Mouse (Mus musculus) ES-E14 (cell line): ENCODE measurements at regions not wholly inside any gene's neighbourhood (a gene's known extent, or its start where the extent isn't known, plus 50 kb on each side); places are given as distances from the start of the nearest gene placed in this dataset.

Experiments
- CHD2 ChIP-seq: IDR thresholded peaks from 2 replicates; pipeline ENCODE4 v1.6.1; 2014; ENCODE audit warnings: mild to moderate bottlenecking, low read depth, low read length, inconsistent platforms
- HCFC1 ChIP-seq: IDR thresholded peaks from 2 replicates; pipeline ENCODE4 v1.6.1; 2012; ENCODE audit warnings: low read length, inconsistent platforms, borderline replicate concordance; ENCODE audit not compliant: insufficient read depth
- ZNF384 ChIP-seq: IDR thresholded peaks from 2 replicates; pipeline ENCODE4 v1.6.1; 2012; ENCODE audit warnings: low read depth, low read length, inconsistent platforms

DNA sequence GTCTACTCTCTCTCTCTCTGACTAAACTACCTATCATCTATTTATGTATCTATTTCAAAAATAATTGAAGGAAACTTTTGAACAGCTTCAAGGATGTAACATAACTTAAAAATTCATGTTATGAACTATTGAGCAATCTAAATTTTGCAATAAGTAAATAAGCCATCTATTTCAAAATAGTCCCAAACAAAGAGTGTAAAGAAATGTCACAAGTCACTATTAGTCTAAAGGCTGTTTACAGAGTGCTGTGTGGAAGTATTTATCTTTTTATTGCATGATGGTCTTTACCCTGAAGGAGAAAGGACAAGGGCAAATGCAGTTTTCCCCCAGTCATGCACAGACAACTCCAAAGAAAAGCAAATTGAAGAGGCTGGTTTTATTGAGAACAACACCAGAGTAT, 496.0 kb downstream of the Olfm4 start:
- TF ChIP-seq ZNF384 (no peak), HCFC1 (no peak), CHD2 (no peak)
